Mouse (Mus musculus) heart, embryonic 12.5 days (tissue): ENCODE measurements around the gene Nrp2. TPM values are rescaled to one million over a fixed set of nuclear protein-coding genes. Genes with fewer than 3 reads are reported as not detected.

ENCODE experiments used
- ATAC-seq: fragments of 200-750 bp; cut with Nextera tagmentation; 2 replicates; pipeline ENCODE4 v1.8.0; 2017; ENCODE audit warnings: moderate TSS enrichment, moderate library complexity; ENCODE audit not compliant: insufficient number of reproducible peaks, low FRiP score
- H3K27ac ChIP-seq: fragments of 300-500 bp; sonication (generic); 2 replicates; pipeline ENCODE4 v1.5.1; 2016; ENCODE audit warnings: mild to moderate bottlenecking, moderate library complexity; ENCODE audit not compliant: poor library complexity, severe bottlenecking
- H3K27me3 ChIP-seq: fragments of 300-500 bp; sonication (generic); replicated peaks from 2 replicates; pipeline ENCODE4 v1.6.1; 2016; ENCODE audit warnings: mild to moderate bottlenecking, moderate library complexity
- H3K36me3 ChIP-seq: fragments of 300-500 bp; sonication (generic); 2 replicates; pipeline ENCODE4 v1.6.1; 2016; ENCODE audit warnings: mild to moderate bottlenecking, moderate library complexity
- H3K4me1 ChIP-seq: fragments of 300-500 bp; sonication (generic); replicated peaks from 2 replicates; pipeline ENCODE4 v1.6.1; 2016; ENCODE audit warnings: mild to moderate bottlenecking
- H3K4me2 ChIP-seq: fragments of 300-500 bp; sonication (generic); 2 replicates; pipeline ENCODE4 v1.6.1; 2016; ENCODE audit warnings: mild to moderate bottlenecking, moderate library complexity
- H3K4me3 ChIP-seq: fragments of 300-500 bp; sonication (generic); 2 replicates; pipeline ENCODE4 v1.5.1; 2016; ENCODE audit warnings: mild to moderate bottlenecking
- H3K9ac ChIP-seq: fragments of 300-500 bp; sonication (generic); 2 replicates; pipeline ENCODE4 v1.6.1; 2016; ENCODE audit warnings: mild to moderate bottlenecking, moderate library complexity
- H3K9me3 ChIP-seq: fragments of 300-500 bp; sonication (generic); replicated peaks from 2 replicates; pipeline ENCODE4 v1.6.1; 2016; ENCODE audit warnings: mild to moderate bottlenecking, moderate library complexity
- WGBS: fragments of 180-500 bp; shearing (Covaris S2); methylation state at CpG from one replicate; pipeline ENCODE4 v1.1.7; 2016; 5-methylcytosine and 5-hydroxymethylcytosine counted together
- polyA plus RNA-seq: library from polyadenylated mRNA; unstranded; fragments of >200 nt; fragmentation: Nextera tagmentation; extraction: Ambion mirVana; gene quantifications from 2 replicates; pipeline ENCODE4 v1.2.1, GENCODE M21; 2016

Nrp2 gene
- polyA plus RNA-seq, 1 experiment from 2014 or later, result 6.2 TPM

- 27% methylated on average over 4 of the region's 4 CpGs for WGBS
- no peak overlapping the region for H3K4me2 ChIP-seq
- no peaks in the 10 kb centered on the region for H3K9me3 ChIP-seq
- no peaks in the 10 kb centered on the region for H3K27me3 ChIP-seq
- peak overlapping the region; percentile 14 for H3K27ac ChIP-seq
- no peaks in the 10 kb centered on the region for H3K36me3 ChIP-seq
- no peak overlapping the region for H3K9ac ChIP-seq
- peak; percentile 67; the same call in 1 of the 2 replicates for ATAC-seq
- peaks cover 30% of the 10 kb centered on the region for H3K4me1 ChIP-seq
- H3K4me3 ChIP-seq, result no peak overlapping the region
These were observed 125.1 kb downstream of the Nrp2 start for GRCm38 (mm10) chr1:62828156-62828555.

- no peak overlapping the region for H3K27ac ChIP-seq
- H3K4me3 ChIP-seq, result no peak overlapping the region
- H3K9ac ChIP-seq, result no peak overlapping the region
- 41% methylated on average over 4 of the region's 4 CpGs for WGBS
- peak; percentile 41; the same call in 1 of the 2 replicates for ATAC-seq
- no peaks in the 10 kb centered on the region for H3K36me3 ChIP-seq
- H3K27me3 ChIP-seq, result no peaks in the 10 kb centered on the region
- H3K4me1 ChIP-seq, result peaks cover 30% of the 10 kb centered on the region
- no peaks in the 10 kb centered on the region; the same call in none of the 2 replicates for H3K9me3 ChIP-seq
- H3K4me2 ChIP-seq, result peak overlapping the region; percentile 29
These were observed 126.8 kb downstream of the Nrp2 start for GRCm38 (mm10) chr1:62829690-62830417.

- Histone ChIP-seq H3K36me3 (no peaks in the 10 kb centered on the region), H3K9me3 (no peaks in the 10 kb centered on the region; the same call in none of the 2 replicates), H3K27ac (no peak overlapping the region), H3K9ac (no peak overlapping the region), H3K4me3 (no peak overlapping the region), H3K27me3 (no peaks in the 10 kb centered on the region), H3K4me1 (peaks cover 30% of the 10 kb centered on the region), H3K4me2 (peak overlapping the region; percentile 29)
- peak; percentile 23; the same call in 1 of the 2 replicates for ATAC-seq
- 30% methylated on average over 7 of the region's 7 CpGs for WGBS
These were observed 127.3 kb downstream of the Nrp2 start for GRCm38 (mm10) chr1:62830418-62830769.

GRCm38 (mm10) chr1:62831725-62832455 is 128.8 kb downstream of the Nrp2 start:
- Histone ChIP-seq H3K27me3 (no peaks in the 10 kb centered on the region), H3K4me3 (no peak overlapping the region), H3K9me3 (no peaks in the 10 kb centered on the region; the same call in none of the 2 replicates), H3K4me1 (peaks cover 28% of the 10 kb centered on the region), H3K9ac (no peak overlapping the region), H3K27ac (no peak overlapping the region), H3K4me2 (no peak overlapping the region), H3K36me3 (no peaks in the 10 kb centered on the region)
- WGBS, result 68% methylated on average over 6 of the region's 6 CpGs
- ATAC-seq, result no peak

- no peak overlapping the region for H3K4me3 ChIP-seq
- H3K9ac ChIP-seq, result no peak overlapping the region
- peaks cover 14% of the 10 kb centered on the region for H3K4me1 ChIP-seq
- no peaks in the 10 kb centered on the region for H3K27me3 ChIP-seq
- WGBS, result 82% methylated on average over 1 of the region's 1 CpGs
- no peaks in the 10 kb centered on the region for H3K36me3 ChIP-seq
- ATAC-seq, result no peak
- no peak overlapping the region for H3K27ac ChIP-seq
- H3K4me2 ChIP-seq, result no peak overlapping the region
- no peaks in the 10 kb centered on the region; the same call in none of the 2 replicates for H3K9me3 ChIP-seq
These were observed 130.3 kb downstream of the Nrp2 start for GRCm38 (mm10) chr1:62833356-62833755.

- H3K9me3 ChIP-seq, result no peaks in the 10 kb centered on the region; the same call in none of the 2 replicates
- no peak overlapping the region for H3K27ac ChIP-seq
- H3K4me2 ChIP-seq, result no peak overlapping the region
- no peak overlapping the region for H3K9ac ChIP-seq
- no peaks in the 10 kb centered on the region for H3K36me3 ChIP-seq
- H3K27me3 ChIP-seq, result no peaks in the 10 kb centered on the region
- no peak for ATAC-seq
- H3K4me3 ChIP-seq, result no peak overlapping the region
- peaks cover 10% of the 10 kb centered on the region for H3K4me1 ChIP-seq
- 64% methylated on average over 1 of the region's 1 CpGs for WGBS
These were observed 131.5 kb downstream of the Nrp2 start for GRCm38 (mm10) chr1:62834443-62835185.

GRCm38 (mm10) chr1:62838083-62838482 is 135.0 kb downstream of the Nrp2 start:
- 85% methylated on average over 3 of the region's 3 CpGs for WGBS
- no peaks in the 10 kb centered on the region; the same call in none of the 2 replicates for H3K9me3 ChIP-seq

GRCm38 (mm10) chr1:62838631-62839030 is 135.5 kb downstream of the Nrp2 start:
- no peak overlapping the region for H3K4me2 ChIP-seq
- H3K4me3 ChIP-seq, result no peak overlapping the region
- no peak overlapping the region for H3K9ac ChIP-seq
- no peaks in the 10 kb centered on the region for H3K27me3 ChIP-seq
- no peak for ATAC-seq
- WGBS, result 61% methylated on average over 2 of the region's 2 CpGs
- no peaks in the 10 kb centered on the region; the same call in none of the 2 replicates for H3K9me3 ChIP-seq
- H3K4me1 ChIP-seq, result no peaks in the 10 kb centered on the region
- H3K27ac ChIP-seq, result no peak overlapping the region
- H3K36me3 ChIP-seq, result no peaks in the 10 kb centered on the region

More at GRCm38 (mm10) chr1:62838083-62838482, 135.0 kb downstream of the Nrp2 start:
- no peak overlapping the region for H3K4me2 ChIP-seq
- ATAC-seq, result no peak
- H3K4me1 ChIP-seq, result no peaks in the 10 kb centered on the region
- no peak overlapping the region for H3K4me3 ChIP-seq
- no peak overlapping the region for H3K27ac ChIP-seq
- no peak overlapping the region for H3K9ac ChIP-seq
- no peaks in the 10 kb centered on the region for H3K36me3 ChIP-seq
- no peaks in the 10 kb centered on the region for H3K27me3 ChIP-seq

- H3K36me3 ChIP-seq, result no peaks in the 10 kb centered on the region
These were observed 140.1 kb downstream of the Nrp2 start for GRCm38 (mm10) chr1:62843215-62843614.

GRCm38 (mm10) chr1:62850990-62851940 is 148.2 kb downstream of the Nrp2 start:
- Histone ChIP-seq H3K4me3 (no peak overlapping the region), H3K9ac (no peak overlapping the region), H3K4me1 (peaks cover 26% of the 10 kb centered on the region), H3K27me3 (no peaks in the 10 kb centered on the region), H3K9me3 (no peaks in the 10 kb centered on the region), H3K4me2 (no peak overlapping the region), H3K27ac (no peak overlapping the region), H3K36me3 (no peaks in the 10 kb centered on the region)
- WGBS, result 52% methylated on average over 8 of the region's 8 CpGs
- ATAC-seq, result no peak

More at GRCm38 (mm10) chr1:62843215-62843614, 140.1 kb downstream of the Nrp2 start:
- no peak overlapping the region for H3K4me3 ChIP-seq
- no peak overlapping the region for H3K9ac ChIP-seq
- H3K27me3 ChIP-seq, result no peaks in the 10 kb centered on the region
- ATAC-seq, result no peak
- H3K4me2 ChIP-seq, result no peak overlapping the region
- H3K27ac ChIP-seq, result no peak overlapping the region
- 94% methylated on average over 4 of the region's 4 CpGs for WGBS
- H3K4me1 ChIP-seq, result no peaks in the 10 kb centered on the region
- no peaks in the 10 kb centered on the region for H3K9me3 ChIP-seq
